Mouse (Mus musculus) lung, postnatal 10 days (tissue): ENCODE results near the gene Nme4.
"Not testable (repeated sequence)": the region's sequence is repeated elsewhere in the genome, so short reads cannot be mapped to it uniquely, and the experiment has no call there.

Source experiments
- DNase-seq: peaks from one replicate; pipeline ENCODE4 v3.0.0; 2021

Gene Nme4

GRCm38 (mm10) chr17:26095121-26095740, at the start of gene Nme4:
Gene Nme4 (minus strand): TSS chr17:26095602.
- DNase-seq, result peak; percentile 42

DNA sequence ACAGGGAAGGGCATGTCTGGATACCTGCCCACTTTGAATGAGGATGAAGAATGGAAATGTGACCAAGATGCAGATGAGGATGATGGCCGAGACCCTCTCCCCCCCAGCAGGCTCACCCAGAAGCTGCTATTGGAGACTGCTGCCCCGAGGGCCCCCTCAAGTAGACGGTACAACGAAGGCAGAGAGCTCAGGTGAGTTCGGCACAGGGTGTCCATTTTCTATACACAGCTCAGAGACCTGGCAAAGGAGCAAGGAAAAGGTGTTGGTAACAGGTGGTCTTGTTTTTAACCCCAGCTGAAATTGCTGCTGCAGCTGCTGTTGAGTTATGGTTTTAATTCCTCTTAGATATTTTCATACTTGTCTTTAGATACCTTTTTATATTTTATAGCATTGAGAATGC, 48.0 kb upstream of the Nme4 start:
- DNase-seq, result no peak

DNA sequence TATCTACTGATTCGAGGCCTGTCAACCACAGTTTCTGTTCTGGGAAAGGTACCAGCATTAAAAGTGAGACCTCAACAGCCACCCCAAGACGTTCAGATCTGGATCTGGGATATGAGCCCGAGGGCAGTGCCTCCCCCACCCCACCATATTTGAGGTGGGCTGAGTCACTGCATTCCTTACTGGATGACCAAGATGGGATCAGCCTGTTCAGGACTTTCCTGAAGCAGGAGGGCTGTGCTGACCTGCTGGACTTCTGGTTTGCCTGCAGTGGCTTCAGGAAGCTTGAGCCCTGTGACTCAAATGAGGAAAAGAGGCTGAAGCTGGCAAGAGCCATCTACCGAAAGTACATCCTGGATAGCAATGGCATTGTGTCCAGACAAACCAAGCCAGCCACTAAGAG, 47.4 kb upstream of the Nme4 start:
- DNase-seq, result no peak

DNA sequence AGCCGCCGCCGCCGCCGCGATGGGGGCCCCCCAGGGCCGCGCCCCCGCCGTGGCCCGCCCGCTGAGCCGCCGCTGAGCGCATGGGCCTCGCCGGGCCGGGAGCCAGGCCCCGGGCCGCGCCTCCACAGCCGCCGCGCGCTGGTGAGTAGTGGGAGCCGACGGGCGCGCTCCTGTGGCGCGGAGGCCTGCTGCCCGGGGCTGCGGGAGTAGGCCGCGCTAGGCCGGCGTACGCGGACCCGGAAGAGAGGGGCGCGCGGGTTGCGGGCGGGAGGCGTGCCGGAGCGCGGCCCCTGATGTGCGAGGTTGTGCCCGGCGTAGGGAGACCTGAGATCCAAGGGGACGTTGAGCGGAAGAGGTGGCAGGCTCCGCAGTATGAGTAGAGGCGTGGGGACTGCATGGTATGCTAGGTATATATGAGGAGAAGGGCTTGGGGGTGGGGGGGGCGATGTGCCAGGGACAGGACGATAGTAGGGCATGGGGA, 43.5 kb upstream of the Nme4 start:
- DNase-seq, result peak; percentile 58

DNA sequence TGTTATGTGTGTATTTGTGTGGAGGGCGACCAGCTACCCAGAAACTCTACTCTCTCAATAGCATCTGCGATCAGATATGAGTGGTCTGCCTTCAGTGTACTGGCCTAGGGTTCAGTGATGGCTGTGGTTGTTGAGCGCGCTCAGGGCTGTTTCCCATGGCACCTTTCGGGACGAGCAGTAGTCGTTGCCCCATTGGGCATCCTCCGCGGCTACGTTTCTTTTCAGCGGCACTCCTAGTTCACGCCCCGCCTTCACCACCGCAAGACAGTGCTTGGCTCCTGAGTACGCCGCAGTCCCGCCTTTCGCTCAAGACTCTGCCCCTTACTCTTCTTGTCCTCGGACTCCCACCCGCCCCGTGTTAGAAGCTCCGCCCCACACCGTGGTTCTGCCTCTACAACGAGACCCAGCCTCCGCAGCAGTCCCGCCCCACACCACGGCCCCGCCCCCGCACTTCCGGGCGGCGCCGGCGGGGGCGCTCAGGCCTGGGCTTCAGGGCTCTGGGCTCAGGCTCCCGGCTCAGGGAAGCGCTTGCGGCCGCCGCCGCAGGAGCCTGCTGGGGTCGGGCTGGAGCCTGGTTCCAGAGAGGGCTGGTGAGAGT, 42.9 kb upstream of the Nme4 start, which contains the start of gene Axin1:
TSS of gene Axin1 (plus strand) at position 450 of the 598 bp plus-strand sequence.
- DNase-seq, result peak; percentile 97

DNA sequence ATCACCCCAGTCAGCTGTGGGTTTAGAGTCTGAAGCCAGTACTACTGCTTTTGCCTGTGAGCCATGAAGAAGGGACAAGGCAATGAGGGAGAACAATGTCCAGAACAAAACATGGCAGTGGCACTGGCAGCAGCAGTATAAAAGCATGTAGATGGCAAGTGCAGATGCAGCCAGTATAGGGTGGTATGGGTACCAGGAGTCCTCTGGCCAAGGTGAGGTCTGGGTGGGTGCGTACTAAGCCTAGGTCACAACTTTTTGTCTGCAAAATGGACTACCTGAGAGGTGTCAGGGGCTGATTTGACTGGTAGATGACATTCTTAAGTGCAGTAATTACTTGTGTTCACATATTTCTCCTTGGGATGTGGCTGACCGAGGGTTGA, 42.3 kb upstream of the Nme4 start:
- no peak for DNase-seq

GRCm38 (mm10) chr17:26137106-26137750, 41.8 kb upstream of the Nme4 start:
- no peak for DNase-seq

GRCm38 (mm10) chr17:26131856-26132853, 36.8 kb upstream of the Nme4 start:
- DNase-seq, result no peak

DNA sequence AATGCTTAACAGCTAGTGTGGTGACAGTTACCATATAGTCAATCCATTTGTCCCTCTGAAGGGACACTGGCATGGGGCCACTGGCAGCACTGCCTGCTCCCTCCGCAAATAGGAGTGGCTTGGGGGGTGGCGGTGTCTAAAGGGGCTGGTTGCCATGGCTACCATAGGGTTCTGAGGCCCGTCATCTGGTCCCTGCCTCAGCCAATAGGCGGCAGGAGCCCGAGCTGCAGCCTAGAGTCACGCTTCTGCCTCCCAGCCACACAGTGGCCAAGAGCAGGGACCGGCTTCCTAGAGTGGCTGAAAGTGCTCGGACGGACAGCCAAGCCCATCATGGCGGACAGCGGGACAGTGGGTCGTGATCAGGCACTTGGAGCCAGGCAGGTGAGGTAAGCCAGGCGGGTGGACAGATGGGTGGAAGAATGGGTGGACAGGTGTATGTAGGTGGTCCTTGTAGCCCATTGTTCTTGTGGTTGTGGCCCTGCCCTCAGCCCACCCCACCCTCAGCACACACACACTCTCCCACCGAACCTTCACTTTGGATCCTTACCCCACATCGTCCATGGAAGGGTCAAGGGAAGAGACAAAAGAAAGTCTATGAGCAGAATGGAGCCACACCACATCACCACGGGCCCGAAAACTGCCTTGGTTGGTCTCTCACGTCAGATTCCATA, 35.8 kb upstream of the Nme4 start:
- no peak for DNase-seq

DNA sequence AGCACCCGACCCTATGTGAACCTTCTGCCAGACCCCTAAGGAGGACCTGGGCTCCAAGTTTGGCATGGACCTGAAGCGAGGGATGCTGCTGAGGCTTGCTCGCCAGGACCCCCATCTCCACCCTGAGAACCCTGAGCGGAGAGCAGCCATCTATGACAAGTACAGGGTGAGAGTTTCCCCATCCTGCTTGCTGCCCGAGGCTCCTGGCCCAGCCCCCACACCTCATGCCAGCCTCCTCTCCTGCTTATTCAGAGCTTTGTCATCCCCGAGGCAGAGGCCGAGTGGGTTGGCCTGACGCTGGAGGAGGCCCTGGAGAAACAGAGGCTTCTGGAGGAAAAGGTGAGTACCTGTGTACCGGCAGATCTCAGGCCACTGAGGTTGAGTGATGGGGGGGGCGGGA, 29.8 kb upstream of the Nme4 start:
- no peak for DNase-seq

DNA sequence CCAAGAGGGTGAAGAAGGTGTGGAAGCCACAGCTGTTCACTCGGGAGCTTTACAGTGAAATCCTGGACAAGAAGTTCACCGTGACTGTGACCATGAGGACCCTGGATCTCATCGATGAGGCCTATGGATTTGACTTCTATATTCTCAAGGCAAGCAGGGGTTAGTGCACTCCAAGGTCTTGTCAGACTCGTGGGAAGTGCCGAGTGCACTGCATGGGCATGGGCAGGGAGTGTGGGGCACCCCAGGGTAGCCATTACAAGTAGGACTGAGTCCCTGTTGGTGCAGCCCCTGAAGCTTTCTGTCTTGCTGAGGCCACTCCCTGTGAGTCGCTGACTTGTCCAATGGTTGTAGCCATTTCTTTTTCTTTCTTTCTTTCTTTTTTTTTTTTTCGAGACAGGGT, 29.2 kb upstream of the Nme4 start:
- no peak for DNase-seq

GRCm38 (mm10) chr17:26123267-26123684, 27.9 kb upstream of the Nme4 start, which contains the start of gene Mrpl28:
Gene Mrpl28 (plus strand): TSS chr17:26123500.
- peak; percentile 97 for DNase-seq

DNA sequence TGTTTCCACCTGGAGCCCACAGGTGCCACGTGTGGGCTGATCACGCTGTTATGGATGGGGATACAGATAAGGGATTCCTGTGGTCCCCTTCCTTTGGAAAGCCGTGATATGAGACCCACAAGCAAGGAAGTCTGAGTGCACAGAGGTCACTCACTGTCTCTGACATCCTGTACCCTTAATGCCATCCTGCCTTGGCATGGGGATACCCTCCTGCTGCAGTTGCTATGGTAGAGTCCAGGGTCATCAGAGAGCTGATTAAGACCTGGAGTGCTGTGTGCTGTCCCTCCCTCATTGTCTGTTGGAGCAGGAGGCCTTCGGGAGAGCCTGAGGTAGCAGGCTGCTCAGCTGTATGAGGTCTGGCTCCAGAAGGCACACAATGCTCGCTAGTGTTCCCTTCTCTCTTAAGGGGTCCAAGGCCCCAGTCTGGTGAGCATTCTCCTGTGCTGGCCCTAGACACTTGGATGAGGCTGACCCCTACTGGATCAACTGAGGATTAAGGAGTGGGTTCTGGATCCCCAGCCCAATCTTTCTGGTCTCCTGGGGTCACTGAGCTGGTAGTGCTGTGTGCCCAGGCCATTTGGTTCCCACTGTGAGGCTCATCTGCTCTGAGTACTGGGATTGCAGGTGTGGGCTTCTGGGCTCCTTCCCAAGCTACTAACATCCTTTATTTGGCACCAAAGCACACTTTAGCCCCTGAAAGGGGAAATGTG, 27.2 kb upstream of the Nme4 start:
- DNase-seq, result no peak

DNA sequence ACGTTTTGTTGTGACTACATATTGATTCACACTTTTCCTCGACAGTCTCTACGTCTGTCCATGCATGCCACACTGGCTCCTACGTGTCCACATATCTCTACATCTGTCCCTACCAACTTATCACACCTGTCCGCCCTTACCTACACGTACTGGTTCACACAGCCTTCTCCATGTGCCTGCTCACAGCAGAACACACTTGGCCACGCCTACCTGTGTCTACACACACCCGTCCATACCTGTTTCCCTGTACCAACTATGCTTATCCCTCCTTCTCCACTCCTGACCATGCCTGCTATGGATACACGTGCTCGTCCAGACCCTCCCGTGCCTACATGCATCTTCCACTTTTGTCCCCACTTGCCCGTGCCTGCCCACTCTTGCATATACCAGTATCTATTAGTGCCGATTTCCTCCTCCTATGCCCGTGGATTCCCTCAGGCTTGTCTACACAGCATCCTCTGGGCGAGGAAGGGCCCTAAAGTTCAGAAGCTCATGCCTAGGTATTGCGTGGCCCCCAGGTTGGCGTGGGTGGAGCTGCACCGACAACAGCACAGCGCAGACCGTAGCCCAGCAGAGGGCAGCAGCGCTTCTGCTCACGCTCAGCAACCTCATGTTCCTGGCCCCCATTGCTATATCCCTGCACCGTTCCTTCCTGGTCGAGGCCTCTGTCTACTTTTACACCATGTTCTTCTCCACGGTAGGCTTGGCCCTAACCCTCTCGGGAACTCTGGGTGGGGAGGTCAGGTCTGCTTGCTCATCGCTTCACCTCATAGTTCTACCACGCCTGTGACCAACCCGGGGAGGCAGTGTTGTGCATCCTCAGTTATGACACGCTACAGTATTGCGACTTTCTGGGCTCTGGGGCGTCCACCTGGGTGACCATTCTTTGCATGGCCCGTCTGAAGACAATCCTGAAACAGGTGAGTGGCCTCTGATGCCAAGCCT, 24.6 kb upstream of the Nme4 start:
- peak; percentile 64 for DNase-seq

DNA sequence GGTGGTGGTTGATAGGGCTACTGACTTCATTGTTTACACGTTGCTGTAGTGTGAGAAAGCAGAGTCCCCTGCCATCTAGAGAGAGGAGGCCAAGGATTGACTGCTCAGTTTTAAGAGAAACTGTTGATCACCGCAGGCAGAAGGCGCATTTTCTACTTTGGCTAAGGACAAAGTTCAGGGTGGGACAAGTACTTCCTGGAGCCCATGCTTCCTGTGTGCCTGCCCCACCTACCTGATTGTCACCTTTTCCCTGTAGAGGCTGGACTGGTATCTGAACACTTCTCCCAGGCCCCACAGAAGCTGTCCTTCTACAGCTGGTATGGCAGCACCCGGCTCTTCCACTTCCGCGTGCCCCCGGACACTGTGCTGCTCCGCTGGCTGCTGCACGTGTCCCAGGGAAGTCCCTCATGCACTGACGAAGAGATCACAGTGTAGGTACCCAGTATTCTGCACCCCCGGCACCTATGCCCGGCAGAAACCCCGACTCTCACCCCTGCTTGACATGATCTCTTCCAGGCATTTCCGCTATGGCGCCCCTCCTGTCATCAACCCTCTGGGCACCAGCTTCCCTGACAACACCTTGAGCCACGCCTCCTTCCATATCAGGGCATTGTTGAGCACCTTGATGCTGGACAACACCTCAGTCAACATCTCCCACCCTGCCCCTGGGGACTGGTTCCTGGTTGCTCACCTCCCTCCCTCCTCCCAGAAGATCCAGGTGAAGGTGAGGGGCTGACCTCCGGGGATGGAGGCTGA, 21.3 kb upstream of the Nme4 start:
- DNase-seq, result no peak

DNA sequence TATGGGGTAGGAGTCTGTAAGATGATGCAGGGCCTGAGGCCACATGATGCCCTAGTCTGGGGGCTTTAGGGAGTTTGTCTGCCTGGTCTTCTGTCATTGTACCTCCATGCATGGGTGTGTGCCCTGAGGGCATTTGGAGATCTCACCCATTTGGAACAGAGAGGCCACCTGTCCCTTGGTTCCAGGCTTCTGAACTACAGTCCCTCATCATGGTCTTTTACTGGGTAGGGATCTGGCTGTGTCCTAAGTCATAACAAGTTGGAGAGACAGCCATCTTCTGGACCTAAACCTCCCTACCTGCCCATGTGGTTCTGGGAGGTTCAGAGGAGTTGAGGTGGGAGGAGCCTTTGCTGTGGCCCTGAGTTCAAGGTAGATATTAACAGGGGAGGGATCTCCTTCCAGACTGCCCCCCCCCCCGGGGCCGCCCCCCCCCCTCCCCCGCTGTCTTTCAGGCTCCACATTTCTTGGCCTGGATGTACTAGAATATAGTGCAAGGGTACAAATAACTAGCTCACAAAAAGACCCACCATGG, 20.6 kb upstream of the Nme4 start:
- no peak for DNase-seq

DNA sequence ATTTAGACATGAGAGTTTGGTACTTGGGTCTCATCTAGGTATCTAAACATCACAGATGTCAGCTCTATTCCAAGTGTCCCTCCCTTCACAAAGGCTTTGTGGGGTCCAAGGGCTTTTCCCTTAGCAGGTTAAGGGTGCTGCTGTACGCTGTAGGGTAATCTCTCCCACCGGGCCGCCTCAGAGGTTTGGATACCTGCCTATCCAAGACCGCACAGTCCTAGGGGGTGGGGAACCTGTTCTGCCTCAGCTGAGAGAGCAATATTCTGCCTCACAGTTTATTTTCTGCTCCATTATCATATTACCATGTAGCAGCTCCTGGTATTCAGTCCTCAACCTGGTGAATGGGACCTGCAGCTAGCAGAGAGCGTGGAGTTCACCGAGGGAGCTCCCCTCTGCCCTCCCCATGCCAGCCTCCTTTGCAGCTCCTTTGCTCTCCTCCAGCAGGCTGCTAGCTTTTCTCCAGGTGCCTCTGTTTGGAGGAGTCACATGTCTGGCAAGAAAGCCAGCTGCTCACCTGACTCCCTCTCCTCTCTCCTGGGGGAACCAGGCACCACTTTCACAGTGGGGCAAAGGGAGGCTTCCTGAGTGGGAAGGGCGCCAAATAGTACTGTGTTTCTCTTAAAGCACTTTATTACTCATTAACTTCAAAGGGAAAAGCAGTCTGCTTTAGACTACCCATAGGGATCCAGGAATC, 19.9 kb upstream of the Nme4 start:
- DNase-seq, result peak; percentile 55

GRCm38 (mm10) chr17:26114461-26114860, 19.1 kb upstream of the Nme4 start:
- DNase-seq, result not testable (repeated sequence)

DNA sequence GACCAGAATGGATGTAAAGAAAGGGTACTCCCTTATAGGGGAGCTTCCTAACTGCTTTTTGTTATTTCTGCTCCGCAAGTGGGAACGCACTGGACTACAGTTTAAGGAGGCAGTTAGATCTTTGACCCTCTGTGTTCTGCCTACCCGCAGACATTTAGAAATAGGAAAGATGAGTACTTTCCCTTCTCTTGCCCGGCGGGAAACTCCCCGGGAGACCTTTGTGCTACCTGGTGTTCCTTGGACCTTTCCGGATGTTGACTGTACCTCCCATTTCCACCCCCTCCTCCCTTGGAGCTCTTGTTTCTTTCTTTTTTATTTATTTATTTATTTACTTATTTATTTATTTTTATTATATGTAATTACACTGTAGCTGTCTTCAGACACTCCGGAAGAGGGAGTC, 18.7 kb upstream of the Nme4 start:
- no peak for DNase-seq
